Mouse (Mus musculus) adrenal gland, postnatal 14 days (tissue): ENCODE data around the gene Fcrlb. TPM values are rescaled to one million over a fixed set of nuclear protein-coding genes. Genes with fewer than 3 reads are reported as not detected.

Experiments used
- DNase-seq: peaks from one replicate; pipeline ENCODE4 v3.0.0; 2021; ENCODE audit warnings: mixed read lengths
- total RNA-seq: library from RNA; stranded (reverse); gene quantifications from 2 replicates; pipeline ENCODE4 v1.2.3, GENCODE M21; 2021

The Fcrlb gene
- total RNA-seq, 1 experiment from 2014 or later: not detected

- DNase-seq: peak; percentile 76
Observed at GRCm38 (mm10) chr1:170868107-170868904, 44.4 kb downstream of the Fcrlb start.

- DNase-seq: peak; percentile 98
Observed at GRCm38 (mm10) chr1:170867691-170868105, 45.0 kb downstream of the Fcrlb start, which contains the start of gene Atf6. Atf6 (minus strand) TSS chr1:170867771.

GRCm38 (mm10) chr1:170866992-170867690 is 45.6 kb downstream of the Fcrlb start:
- DNase-seq: peak; percentile 47

- no peak for DNase-seq
Observed at GRCm38 (mm10) chr1:170865406-170865805, 47.3 kb downstream of the Fcrlb start.

DNA sequence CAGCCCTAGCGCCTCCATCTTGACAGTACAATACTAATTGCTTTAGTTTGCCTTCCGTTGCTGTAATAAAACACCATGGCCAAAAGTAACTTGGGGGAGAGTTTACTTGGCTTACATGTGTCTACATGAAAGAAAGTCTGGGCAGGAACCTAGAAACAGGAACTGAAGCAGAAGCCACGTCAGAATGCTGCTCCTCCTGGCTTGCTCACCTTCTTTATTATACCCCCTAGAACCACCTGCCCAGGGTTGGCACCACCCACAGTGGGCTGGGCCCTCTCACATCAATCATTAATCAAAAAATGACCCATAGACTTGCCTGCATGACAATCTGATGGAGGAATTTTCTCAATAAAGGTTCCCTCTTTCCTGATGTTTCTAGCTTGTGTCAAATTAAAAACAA is 48.0 kb downstream of the Fcrlb start:
- no peak for DNase-seq

- DNase-seq: no peak
Observed at GRCm38 (mm10) chr1:170864234-170864633, 48.5 kb downstream of the Fcrlb start.

DNA sequence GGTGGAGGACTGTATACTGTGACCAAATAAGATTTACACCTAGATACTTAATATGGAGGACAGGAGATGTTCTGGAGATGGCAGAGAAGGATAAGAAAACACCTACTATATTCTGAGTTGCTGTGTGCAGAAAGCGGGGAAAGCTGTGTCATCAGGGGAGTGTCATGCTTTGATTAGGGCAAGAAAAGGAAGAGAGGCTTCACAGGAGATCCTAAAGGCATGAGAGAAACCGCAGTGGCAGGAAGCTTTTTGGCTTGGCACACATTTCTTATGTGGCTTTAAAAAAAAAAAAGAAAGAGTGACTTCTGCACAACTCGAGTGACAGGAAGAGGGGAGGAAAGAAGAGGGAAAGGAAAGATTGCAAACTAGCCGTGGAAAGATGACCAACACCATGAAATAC is 49.7 kb downstream of the Fcrlb start:
- no peak for DNase-seq

DNA sequence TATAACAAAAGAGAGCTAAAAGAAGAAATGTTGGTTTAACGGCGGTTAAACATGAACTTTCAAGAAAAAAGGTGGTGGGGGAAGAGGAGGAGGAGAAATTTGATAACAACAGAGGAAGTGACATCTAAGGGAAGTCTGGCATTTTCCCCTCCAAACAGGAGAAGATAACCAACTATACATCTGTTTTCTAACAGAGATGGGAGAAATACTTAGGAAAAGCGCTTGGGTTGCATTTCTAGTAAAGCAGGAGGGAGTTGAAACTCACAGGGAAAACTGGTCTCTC is 50.4 kb downstream of the Fcrlb start:
- no peak for DNase-seq

DNA sequence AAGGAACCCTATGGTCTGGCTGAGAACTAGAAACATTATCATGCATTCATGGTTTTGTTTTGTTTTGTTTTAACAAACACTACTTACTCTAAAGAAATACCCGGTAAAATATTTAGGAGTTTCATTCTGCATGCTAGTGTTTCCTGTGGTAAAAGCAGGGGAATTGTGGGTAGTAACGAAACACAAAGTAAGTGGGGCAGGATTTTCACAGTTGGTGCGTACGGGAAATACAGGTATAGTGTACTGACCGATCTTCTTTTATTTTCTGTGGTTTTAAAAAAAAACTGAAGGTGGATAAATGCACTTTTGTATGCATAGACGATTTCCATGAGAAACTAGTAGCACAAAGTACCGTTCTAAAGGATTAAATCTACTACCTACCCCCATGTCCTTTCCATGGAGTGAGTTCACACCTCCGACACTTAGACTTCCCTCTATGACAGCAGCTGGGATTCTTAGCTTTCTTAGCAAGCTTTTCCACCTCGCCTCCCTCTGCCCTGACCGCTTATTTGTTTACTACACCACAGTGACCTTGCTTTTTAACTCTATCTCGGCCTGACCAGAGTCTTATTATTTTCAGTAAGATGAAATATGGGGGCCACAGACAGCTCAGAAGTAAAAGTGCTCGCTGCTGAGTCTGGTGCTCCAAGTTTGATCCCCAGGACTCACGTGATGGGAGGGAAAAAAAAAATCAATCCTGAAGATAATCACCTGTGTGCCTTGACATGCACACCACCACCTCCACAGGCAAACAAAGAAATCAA is 50.9 kb downstream of the Fcrlb start:
- DNase-seq: no peak

DNA sequence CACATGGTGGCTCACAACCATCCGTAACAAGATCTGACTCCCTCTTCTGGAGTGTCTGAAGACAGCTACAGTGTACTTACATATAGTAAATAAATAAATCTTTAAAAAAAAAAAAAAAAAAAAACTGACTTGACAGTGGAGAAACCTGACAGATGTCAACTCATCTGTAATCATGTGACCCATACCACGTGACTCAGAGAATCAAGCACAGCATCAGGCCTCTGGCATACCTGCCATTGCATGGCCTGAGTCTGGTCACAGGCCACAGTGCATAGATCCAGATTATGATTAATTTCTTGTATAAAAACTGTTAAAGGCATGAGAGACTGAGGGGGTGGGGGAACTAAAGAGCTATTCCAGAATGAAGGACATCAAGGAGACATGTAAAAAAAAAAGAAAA is 53.9 kb downstream of the Fcrlb start:
- no peak for DNase-seq

GRCm38 (mm10) chr1:170857369-170857768 is 55.4 kb downstream of the Fcrlb start:
- no peak for DNase-seq

Other genes starting within 250 kb of the Fcrlb start
- gene Atf6, start 45.2 kb downstream of the Fcrlb start, total RNA-seq: 31.5 and 33.0 TPM in 2 replicates
- gene Gm26620, start 27.9 kb downstream of the Fcrlb start, total RNA-seq: 0.44 and 0.64 TPM in 2 replicates
- 11.9 and 17.5 TPM in 2 replicates for gene Dusp12, start 27.4 kb downstream of the Fcrlb start, total RNA-seq
- 2.0 and 7.7 TPM in 2 replicates for gene Fcrla, start 14.6 kb upstream of the Fcrlb start, total RNA-seq
- 7.9 and 9.2 TPM in 2 replicates for gene Fcgr2b, start 63.6 kb upstream of the Fcrlb start, total RNA-seq
- 0.49 and 0.89 TPM in 2 replicates for gene Fcgr4, start 106.0 kb upstream of the Fcrlb start, total RNA-seq
- gene Fcgr3, start 152.0 kb upstream of the Fcrlb start, total RNA-seq: 8.1 and 10.3 TPM in 2 replicates
- 0.71 and 1.9 TPM in 2 replicates for gene Cfap126, start 201.0 kb upstream of the Fcrlb start, total RNA-seq
- gene Sdhc, start 237.7 kb upstream of the Fcrlb start, total RNA-seq: 733 and 773 TPM in 2 replicates
- 1.5 and 3.2 TPM in 2 replicates for gene Mpz, start 237.8 kb upstream of the Fcrlb start, total RNA-seq